ENCODE assay signal across 16 mouse cellular contexts in the genomic region with DNA sequence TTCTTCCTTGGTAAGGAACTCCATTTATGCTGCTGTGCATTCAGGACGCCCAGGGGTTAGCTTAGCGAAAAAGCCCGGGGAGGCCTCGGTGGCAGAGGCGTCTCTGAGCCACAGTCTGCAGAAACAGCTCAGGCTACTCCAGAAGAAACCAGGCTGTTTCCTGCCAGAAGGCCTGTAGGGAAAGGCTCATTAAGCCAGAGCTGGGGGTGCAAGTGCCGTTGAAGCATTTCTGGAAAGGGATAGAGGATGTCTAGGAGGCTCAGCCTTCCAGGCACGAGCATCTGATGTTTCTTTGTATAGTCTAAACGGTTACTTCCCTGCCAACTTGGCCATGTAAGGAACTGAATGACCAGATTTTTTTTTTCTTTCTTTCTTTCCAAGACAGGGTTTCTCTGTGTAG. TPM values are rescaled to one million over a fixed set of nuclear protein-coding genes. Genes with fewer than 3 reads are reported as not detected.
A peak's percentile ranks its signal among the peaks of the same experiment; 100 is the strongest.
DNase-seq lines count a peak whose midpoint lies in the region; ATAC-seq and TF ChIP-seq lines count a peak whose summit lies in the region.
"Had no signal": no experiment of that assay in that cellular context is flagged by ENCODE, and none has a peak within 500 bp of the region (broad histone marks: within the 10 kb centered on the region; RNA-seq: fewer than 3 reads in every experiment).

No protein-coding gene starts in this region.

- peak overlapping the region; percentile 10 to 34; a peak in 1 of 4 replicates for H3K27ac ChIP-seq in heart, embryonic 14.5 days (replicated peaks in 1 of 2; ENCODE audit: control insufficient read depth in 1 of 2, insufficient read depth in 1 of 2, low read depth in 2 of 2, low read length in 2 of 2)
- no peak overlapping the region for H3K27ac ChIP-seq in heart, embryonic 10.5 days
- H3K27ac ChIP-seq in liver, adult 2 months (replicated peaks; ENCODE audit: insufficient read depth, low read depth, low read length) = peak overlapping the region; percentile 30; the same call in 1 of the 2 replicates
- H3K27ac ChIP-seq in intestine, embryonic 16.5 days (ENCODE audit: low read length) = 0 out of 2 replicates have a peak overlapping the region, but pooled peaks have one; percentile 43
- H3K27ac ChIP-seq: embryonic facial prominence, embryonic 12.5 days; hindbrain, embryonic 12.5 days had no signal

- no peak overlapping the region for H3K4me3 ChIP-seq in heart, embryonic 14.5 days (ENCODE audit: control insufficient read depth in 1 of 2, insufficient read depth in 1 of 2, low read depth in 1 of 2, low read length in 2 of 2)
- H3K4me3 ChIP-seq in heart, embryonic 10.5 days = no peak overlapping the region
- H3K4me3 ChIP-seq in liver, adult 2 months (ENCODE audit: insufficient read depth, low read depth, low read length) = no peak overlapping the region
- no peak overlapping the region for H3K4me3 ChIP-seq in intestine, embryonic 16.5 days (ENCODE audit: low read length)
- H3K4me3 ChIP-seq: embryonic facial prominence, embryonic 12.5 days; hindbrain, embryonic 12.5 days had no signal

- no peaks in the 10 kb centered on the region for H3K36me3 ChIP-seq in heart, embryonic 14.5 days (ENCODE audit: control insufficient read depth, insufficient read depth, low read length)
- H3K36me3 ChIP-seq in heart, embryonic 10.5 days = no peaks in the 10 kb centered on the region
- H3K36me3 ChIP-seq in liver, adult 2 months (ENCODE audit: control insufficient read depth, insufficient read depth, low read length) = no peaks in the 10 kb centered on the region
- no peaks in the 10 kb centered on the region for H3K36me3 ChIP-seq in intestine, embryonic 16.5 days (ENCODE audit: control insufficient read depth, insufficient read depth, low read length)
- H3K36me3 ChIP-seq: embryonic facial prominence, embryonic 12.5 days; G1E; hindbrain, embryonic 12.5 days had no signal

- intact Hi-C loops in left cerebral cortex, postnatal 14 days (cut with DNase I) = no loop called here

- no peak overlapping the region for H3K9ac ChIP-seq in heart, embryonic 14.5 days (ENCODE audit: low read length)
- no peak overlapping the region for H3K9ac ChIP-seq in liver, adult 2 months (ENCODE audit: low read depth, low read length)
- no peak overlapping the region for H3K9ac ChIP-seq in intestine, embryonic 16.5 days (ENCODE audit: low read depth, low read length)
- H3K9ac ChIP-seq: embryonic facial prominence, embryonic 12.5 days; hindbrain, embryonic 12.5 days had no signal

- no peak for TF ChIP-seq POLR2A in liver, adult 2 months (IDR thresholded peaks at IDR 0.05; ENCODE audit: extremely low read depth, insufficient read depth, low read length)

- ATAC-seq in heart, embryonic 14.5 days (ENCODE audit: insufficient number of reproducible peaks, insufficient read depth, low FRiP score, low read depth) = no peak
- ATAC-seq in intestine, embryonic 16.5 days = no peak; the same call in 1 of the 2 replicates

- H3K4me1 ChIP-seq in heart, embryonic 14.5 days (ENCODE audit: control insufficient read depth in 2 of 2, insufficient read depth in 2 of 2, low read length in 2 of 2) = peaks cover 14 to 16% of the 10 kb centered on the region in 2 experiments
- peaks cover 25% of the 10 kb centered on the region for H3K4me1 ChIP-seq in heart, embryonic 10.5 days
- no peaks in the 10 kb centered on the region for H3K4me1 ChIP-seq in liver, adult 2 months (ENCODE audit: control insufficient read depth, insufficient read depth, low read length)
- peaks cover 2% of the 10 kb centered on the region; the same call in 1 of the 2 replicates for H3K4me1 ChIP-seq in intestine, embryonic 16.5 days (ENCODE audit: control insufficient read depth, insufficient read depth, low read length)
- H3K4me1 ChIP-seq: hindbrain, embryonic 12.5 days had no signal

- H3K79me2 ChIP-seq in liver, adult 2 months (ENCODE audit: control insufficient read depth, insufficient read depth, low read length) = no peaks in the 10 kb centered on the region

- no peak for DNase-seq in heart, embryonic 10.5 days (ENCODE audit: low spot score)
- no peak for DNase-seq in liver, adult 2 months (ENCODE audit: extremely low read depth, low read depth, low spot score)
- DNase-seq in liver = no peak
- peak; percentile 64 for DNase-seq in brain, adult 2 months (ENCODE audit: low read depth, low spot score)
- DNase-seq in left cerebral cortex, postnatal 14 days (ENCODE audit: low spot score in 2 of 2) = no peak
- DNase-seq: cerebellum, adult 18-20 months; heart, adult 18-20 months; kidney, adult 9 months; midbrain, embryonic 14.5 days had no signal

- H3K4me2 ChIP-seq in heart, embryonic 14.5 days (ENCODE audit: low read length) = no peak overlapping the region
- H3K4me2 ChIP-seq in intestine, embryonic 16.5 days (ENCODE audit: low read depth, low read length) = no peak overlapping the region
- H3K4me2 ChIP-seq: embryonic facial prominence, embryonic 12.5 days; hindbrain, embryonic 12.5 days had no signal

- H3K9me3 ChIP-seq in heart, embryonic 14.5 days (ENCODE audit: control insufficient read depth, low read length) = 0 out of 2 replicates have a peak, but pooled peaks cover 4% of the 10 kb centered on the region
- H3K9me3 ChIP-seq in heart, embryonic 10.5 days = no peaks in the 10 kb centered on the region
- H3K9me3 ChIP-seq in intestine, embryonic 16.5 days (ENCODE audit: control insufficient read depth, low read length) = no peaks in the 10 kb centered on the region
- H3K9me3 ChIP-seq: embryonic facial prominence, embryonic 12.5 days; G1E; hindbrain, embryonic 12.5 days had no signal

- H3K27me3 ChIP-seq in heart, embryonic 14.5 days (ENCODE audit: control insufficient read depth, insufficient read depth, low read length) = no peaks in the 10 kb centered on the region
- H3K27me3 ChIP-seq in heart, embryonic 10.5 days (ENCODE audit: insufficient read depth, poor library complexity, severe bottlenecking) = no peaks in the 10 kb centered on the region
- no peaks in the 10 kb centered on the region for H3K27me3 ChIP-seq in liver, adult 2 months (ENCODE audit: control insufficient read depth, insufficient read depth, low read length)
- no peaks in the 10 kb centered on the region for H3K27me3 ChIP-seq in intestine, embryonic 16.5 days (replicated peaks; ENCODE audit: control insufficient read depth, insufficient read depth, low read length)
- H3K27me3 ChIP-seq: embryonic facial prominence, embryonic 12.5 days; hindbrain, embryonic 12.5 days had no signal

- WGBS in heart, embryonic 14.5 days = 45% methylated on average over 8 of the region's 8 CpGs
- 54% methylated on average over 8 of the region's 8 CpGs for WGBS in heart, embryonic 10.5 days
- WGBS in liver, adult 2 months = 76% methylated on average over 8 of the region's 8 CpGs
- WGBS in intestine, embryonic 16.5 days = 60% methylated on average over 8 of the region's 8 CpGs

- TF ChIP-seq CTCF in liver, adult 2 months (IDR thresholded peaks at IDR 0.05; ENCODE audit: low read depth, low read length) = no peak

RNA-seq across cellular contexts. Expression of a gene that starts 54.4 kb away (rescaled TPM):
- polyA plus RNA-seq in heart, embryonic 14.5 days (2014; fragmentation: Nextera tagmentation; extraction: Ambion mirVana) = 1.8 and 3.1 TPM in 2 replicates
- 1.8 and 4.1 TPM in 2 replicates for polyA plus RNA-seq in heart, embryonic 10.5 days (2016; fragmentation: Nextera tagmentation; extraction: Ambion mirVana)
- 0.18 TPM in 1 of 2 replicates, not detected in the other for total RNA-seq in liver, adult 2 months (2014; rRNA removed)
- polyA plus RNA-seq in liver, adult 2 months (2012; rRNA removed) = 0.11 TPM in 1 of 2 replicates, not detected in the other
- polyA plus RNA-seq in intestine, embryonic 16.5 days (2015; fragmentation: Nextera tagmentation; extraction: Ambion mirVana) = 0.54 and 0.73 TPM in 2 replicates
- under 1 TPM in 1 of 2 experiments, not detected in 1; 0.53 TPM for total RNA-seq in left cerebral cortex, postnatal 14 days (2021)
- total RNA-seq: G1E; layer of hippocampus, adult 18-20 months; left cerebral cortex, adult 18-20 months had no signal
- polyA plus RNA-seq: G1E had no signal
